Mouse (Mus musculus): ENCODE measurements around the gene Olfr170. TPM values are rescaled to one million over a fixed set of nuclear protein-coding genes. Genes with fewer than 3 reads are reported as not detected.

Olfr170 gene
- polyA plus RNA-seq (2012) = not detected in 2 replicates

DNA sequence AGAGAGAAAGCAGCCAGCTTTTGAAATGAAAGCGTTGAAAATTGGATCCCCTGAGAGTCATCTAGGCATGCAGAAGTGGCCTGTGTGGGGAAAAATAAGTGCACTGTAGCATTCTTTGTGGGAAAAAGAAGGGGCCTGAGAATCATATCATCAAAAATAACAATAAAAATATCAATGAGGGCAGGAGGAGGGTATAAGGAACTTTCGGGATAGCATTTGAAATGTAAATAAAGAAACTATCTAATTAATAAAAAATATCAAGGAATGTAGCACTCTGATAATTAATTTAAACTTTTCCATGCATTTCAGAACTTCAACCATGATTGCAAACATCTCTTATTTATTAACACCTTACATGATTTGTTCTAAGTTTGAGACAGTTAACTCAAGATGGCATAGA, at the start of gene Olfr170:
TSS of gene Olfr170 (minus strand) at position 101 of the 400 bp plus-strand sequence.

DNA sequence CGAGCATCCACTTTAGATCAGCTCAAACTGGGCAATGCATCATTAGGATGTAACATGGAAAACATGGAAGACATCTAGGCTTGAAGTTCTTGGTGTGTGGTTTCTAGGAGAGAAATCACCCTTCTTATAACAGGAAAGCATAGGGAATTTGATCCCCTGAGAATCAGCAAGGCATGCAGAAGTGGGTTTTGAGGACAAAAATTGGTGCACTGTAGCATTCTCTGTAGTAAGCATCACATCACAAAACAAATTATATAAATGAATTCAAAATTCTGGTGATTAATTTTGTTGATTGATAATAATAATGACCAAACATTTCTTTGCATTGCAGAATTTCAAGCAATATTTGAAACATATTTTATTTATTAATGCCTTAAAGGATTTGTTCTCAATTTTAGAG, 18.1 kb upstream of the Olfr170 start, which contains the start of gene Olfr171:
TSS of gene Olfr171 (minus strand) at position 101 of the 400 bp plus-strand sequence.

DNA sequence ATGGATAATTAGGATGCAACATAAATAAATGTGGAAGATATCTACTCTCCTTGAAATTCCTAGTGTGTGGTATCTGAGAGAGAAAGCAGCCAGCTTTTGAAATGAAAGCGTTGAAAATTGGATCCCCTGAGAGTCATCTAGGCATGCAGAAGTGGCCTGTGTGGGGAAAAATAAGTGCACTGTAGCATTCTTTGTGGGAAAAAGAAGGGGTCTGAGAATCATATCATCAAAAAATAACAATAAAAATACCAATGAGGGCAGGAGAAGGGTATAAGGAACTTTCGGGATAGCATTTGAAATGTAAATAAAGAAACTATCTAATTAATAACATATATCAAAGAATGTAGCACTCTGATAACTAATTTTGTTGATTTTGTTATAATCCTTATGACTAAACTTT, 40.0 kb downstream of the Olfr170 start, which contains the start of gene Olfr169:
TSS of gene Olfr169 (minus strand) at position 101 of the 400 bp plus-strand sequence.

Other genes starting within 250 kb of the Olfr170 start
- gene Olfr165, start 188.7 kb downstream of the Olfr170 start, polyA plus RNA-seq (2012) = not detected in 2 replicates
- gene Olfr166, start 128.2 kb downstream of the Olfr170 start, polyA plus RNA-seq (2012) = not detected in 2 replicates
- gene Olfr167, start 89.6 kb downstream of the Olfr170 start, polyA plus RNA-seq (2012) = not detected in 2 replicates
- gene Olfr168, start 76.3 kb downstream of the Olfr170 start, polyA plus RNA-seq (2012) = not detected in 2 replicates
- gene Olfr169, start 40.1 kb downstream of the Olfr170 start, polyA plus RNA-seq (2012) = not detected in 2 replicates
- gene Olfr171, start 18.0 kb upstream of the Olfr170 start, polyA plus RNA-seq (2012) = not detected in 2 replicates
- not detected in 2 replicates for gene Lamp3, start 94.5 kb upstream of the Olfr170 start, polyA plus RNA-seq (2012)
- 1.8 and 1.9 TPM in 2 replicates for gene B3gnt5, start 148.3 kb upstream of the Olfr170 start, polyA plus RNA-seq (2012)